Mouse (Mus musculus) naive thymus-derived CD4-positive, alpha-beta T cell, adult 2 months (primary cell): ENCODE data around the gene Frrs1l.

ENCODE experiments used
- DNase-seq: peaks from one replicate; pipeline ENCODE4 v3.0.0-alpha.2; 2011; ENCODE audit warnings: low read depth

Frrs1l gene

GRCm38 (mm10) chr4:56965586-56966179 is 24.5 kb downstream of the Frrs1l start:
- DNase-seq = no peak

- DNase-seq = no peak
Observed at GRCm38 (mm10) chr4:56963687-56964086, 26.5 kb downstream of the Frrs1l start.

- no peak for DNase-seq
Observed at GRCm38 (mm10) chr4:56961320-56961925, 28.8 kb downstream of the Frrs1l start.

GRCm38 (mm10) chr4:56957518-56957917 is 32.7 kb downstream of the Frrs1l start:
- DNase-seq = no peak

GRCm38 (mm10) chr4:56953235-56953634 is 37.0 kb downstream of the Frrs1l start:
- DNase-seq = no peak

GRCm38 (mm10) chr4:56951701-56952100 is 38.5 kb downstream of the Frrs1l start:
- no peak for DNase-seq

- DNase-seq = peak; percentile 59
Observed at GRCm38 (mm10) chr4:56949494-56949893, 40.7 kb downstream of the Frrs1l start.

GRCm38 (mm10) chr4:56946641-56947640 is 43.2 kb downstream of the Frrs1l start, which contains the start of gene Tmem245:
Gene Tmem245, minus strand, starts transcription at chr4:56947437.
- DNase-seq = peak; percentile 94

GRCm38 (mm10) chr4:56946180-56946579 is 44.0 kb downstream of the Frrs1l start:
- no peak for DNase-seq

- DNase-seq = no peak
Observed at GRCm38 (mm10) chr4:56944286-56944685, 45.9 kb downstream of the Frrs1l start.

GRCm38 (mm10) chr4:56943258-56943657 is 46.9 kb downstream of the Frrs1l start:
- DNase-seq = no peak

- no peak for DNase-seq
Observed at GRCm38 (mm10) chr4:56942567-56942966, 47.6 kb downstream of the Frrs1l start.

- DNase-seq = no peak
Observed at GRCm38 (mm10) chr4:56941481-56941880, 48.7 kb downstream of the Frrs1l start.

- DNase-seq = no peak
Observed at GRCm38 (mm10) chr4:56937136-56937535, 53.1 kb downstream of the Frrs1l start.

- no peak for DNase-seq
Observed at GRCm38 (mm10) chr4:56935327-56935726, 54.9 kb downstream of the Frrs1l start.

GRCm38 (mm10) chr4:56933154-56933553 is 57.0 kb downstream of the Frrs1l start:
- DNase-seq = no peak

- no peak for DNase-seq
Observed at GRCm38 (mm10) chr4:56932096-56932495, 58.1 kb downstream of the Frrs1l start.

GRCm38 (mm10) chr4:56930312-56930711 is 59.9 kb downstream of the Frrs1l start:
- DNase-seq = no peak

GRCm38 (mm10) chr4:56926971-56927370 is 63.2 kb downstream of the Frrs1l start:
- DNase-seq = no peak

- DNase-seq = no peak
Observed at GRCm38 (mm10) chr4:56922229-56922628, 68.0 kb downstream of the Frrs1l start.

GRCm38 (mm10) chr4:56915732-56916325 is 74.4 kb downstream of the Frrs1l start:
- peak; percentile 70 for DNase-seq

- DNase-seq = peak; percentile 26
Observed at GRCm38 (mm10) chr4:56914761-56915160, 75.4 kb downstream of the Frrs1l start.
